Mouse (Mus musculus) embryo, embryonic 11.5 days (tissue): ENCODE data around the gene Mecr.

ENCODE experiments used
- DNase-seq: peaks from one replicate; pipeline ENCODE4 v3.0.0-alpha.2; 2012; ENCODE audit warnings: low read depth, low spot score

Gene Mecr

DNA sequence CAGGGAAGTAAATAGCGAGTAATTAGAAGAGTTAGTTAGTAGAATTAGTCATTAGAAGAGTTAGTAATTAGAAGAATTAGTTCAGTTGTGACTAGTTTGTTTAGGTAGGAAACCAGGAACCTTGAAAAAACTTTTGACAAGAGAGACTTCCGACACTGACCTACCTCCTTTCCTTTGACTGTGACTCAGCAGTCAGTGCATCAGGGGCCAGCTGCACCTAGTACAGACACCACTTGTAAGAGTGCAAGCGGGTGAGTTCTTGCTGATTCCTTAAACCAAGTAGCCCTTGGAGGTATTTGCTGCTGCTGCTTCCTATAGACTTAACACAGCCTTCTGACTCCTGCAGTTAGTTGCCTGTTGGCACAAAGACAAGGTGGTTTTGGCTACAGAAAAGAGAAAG lies 47.4 kb downstream of the Mecr start:
- no peak for DNase-seq

DNA sequence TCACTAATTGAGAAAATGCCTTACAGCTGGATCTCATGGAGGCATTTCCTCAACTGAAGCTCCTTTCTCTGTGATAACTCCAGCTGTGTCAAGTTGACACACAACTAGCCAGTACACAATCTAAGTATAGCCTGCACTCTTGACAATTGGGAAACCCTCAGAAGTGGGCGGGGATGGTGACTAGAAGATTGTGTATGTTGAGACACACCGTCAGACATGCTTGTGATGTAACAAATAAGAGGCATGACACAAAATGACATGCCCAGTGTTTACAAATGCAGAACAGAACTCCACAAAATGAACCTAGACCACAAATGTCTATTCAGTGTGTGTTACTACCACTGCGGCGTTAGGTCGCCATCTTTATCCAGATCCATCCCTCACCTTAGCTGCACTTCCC lies 53.8 kb downstream of the Mecr start:
- no peak for DNase-seq

DNA sequence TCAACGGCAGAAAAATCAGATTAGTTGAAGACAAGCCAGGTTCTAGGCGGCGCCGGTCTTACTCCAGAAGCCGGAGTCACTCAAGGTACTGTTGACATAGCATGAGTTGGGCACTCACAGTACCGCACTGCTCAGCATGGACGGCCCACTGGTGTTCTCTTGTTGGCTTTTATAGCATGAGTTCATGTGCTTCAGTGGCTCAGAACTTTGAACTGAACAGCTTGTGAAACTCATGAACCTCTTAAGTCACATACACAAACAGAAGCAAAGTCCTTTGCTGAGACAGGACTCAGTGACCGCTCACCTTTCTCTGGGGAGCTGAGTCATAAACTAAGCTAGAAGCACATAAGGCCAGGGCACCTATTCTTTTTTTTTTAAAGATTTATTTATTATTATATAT lies 54.5 kb downstream of the Mecr start:
- DNase-seq: no peak

DNA sequence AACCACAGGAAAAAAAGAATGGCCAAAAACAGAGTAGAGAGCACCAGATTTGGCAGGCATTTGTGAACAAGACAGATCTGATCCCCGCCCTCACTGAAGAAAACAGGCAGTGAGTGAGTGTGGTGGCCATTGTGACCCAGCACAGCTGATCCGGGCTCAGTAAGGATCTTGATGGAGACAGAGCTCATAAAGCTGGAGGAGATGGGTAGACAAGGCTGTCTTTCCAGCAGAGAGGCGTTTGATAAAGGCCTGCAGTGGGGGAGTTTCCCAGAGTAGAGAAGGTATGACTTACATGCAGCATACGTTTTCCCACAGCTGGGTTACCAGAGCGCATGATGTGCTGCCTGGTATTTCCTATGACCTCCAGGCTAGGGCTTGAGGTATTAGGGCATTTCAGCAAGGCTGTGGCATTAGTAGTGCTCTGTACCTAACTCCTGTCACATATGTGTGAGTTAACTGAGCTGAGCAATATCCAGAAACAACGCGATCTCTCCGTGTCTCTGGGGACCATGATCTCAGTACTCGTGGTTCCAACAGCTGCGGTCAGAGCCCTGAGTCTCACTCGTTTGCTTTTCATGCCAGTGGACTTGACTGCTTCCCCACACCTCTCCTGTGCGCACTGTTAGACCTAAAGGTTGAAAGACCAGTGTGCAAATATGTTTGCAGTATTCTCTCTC lies 55.4 kb downstream of the Mecr start:
- no peak for DNase-seq

DNA sequence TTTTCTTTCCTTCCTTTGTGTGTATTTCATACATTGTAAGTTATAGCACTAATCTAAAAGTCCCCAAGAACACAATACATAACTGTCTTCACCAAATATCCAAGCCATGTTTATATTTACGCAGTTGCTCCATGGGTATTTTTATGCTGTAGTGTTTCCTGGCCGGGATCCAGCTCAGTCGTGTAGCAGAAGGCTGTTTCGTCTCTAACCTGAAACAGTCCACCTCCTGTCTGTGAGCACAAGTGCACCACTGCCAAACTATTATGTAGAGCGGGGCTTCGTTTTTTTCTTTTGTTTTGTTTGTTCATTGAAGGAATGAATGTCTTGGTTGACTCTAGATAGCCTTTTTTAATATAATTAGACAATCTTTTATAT lies 55.9 kb downstream of the Mecr start:
- no peak for DNase-seq

DNA sequence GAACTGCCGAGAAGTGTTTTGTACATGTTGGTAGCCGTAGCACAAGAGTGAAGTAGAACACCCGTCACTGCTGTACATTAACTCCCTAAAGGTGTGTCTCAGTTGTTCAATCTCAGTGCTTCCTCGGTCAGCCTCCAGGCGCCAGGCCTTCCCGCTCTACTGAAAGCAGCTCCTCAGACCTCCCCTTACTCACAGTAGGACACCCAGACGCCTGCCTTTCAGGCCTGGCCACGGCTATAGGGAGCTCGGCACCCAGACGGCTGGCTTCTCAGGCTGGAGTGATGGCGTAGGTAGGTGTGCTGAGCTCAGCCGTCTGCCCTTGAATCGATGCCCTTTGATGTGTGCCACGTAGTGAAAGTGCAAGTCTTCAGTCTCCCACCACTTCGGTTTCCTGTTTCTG lies 57.8 kb downstream of the Mecr start:
- DNase-seq: no peak

DNA sequence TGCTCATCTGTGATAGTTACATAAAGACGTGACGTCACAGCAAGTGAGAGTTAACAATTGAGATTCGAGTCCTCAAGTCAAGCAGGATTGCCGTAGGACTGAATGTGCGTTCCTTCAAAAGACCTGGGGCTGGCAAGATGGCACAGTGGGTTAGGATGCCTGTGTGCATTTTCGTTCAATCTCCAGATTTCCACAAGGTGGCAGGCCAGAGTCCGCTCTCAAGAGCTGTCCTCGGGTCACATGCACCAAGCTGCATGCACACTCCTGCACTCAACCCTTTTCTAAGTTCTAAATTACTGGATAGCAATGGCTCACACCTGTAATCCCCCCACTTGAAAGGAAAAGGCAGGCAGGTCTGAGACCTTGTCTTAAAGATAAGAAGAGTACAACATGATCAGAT lies 61.2 kb downstream of the Mecr start:
- DNase-seq: no peak

DNA sequence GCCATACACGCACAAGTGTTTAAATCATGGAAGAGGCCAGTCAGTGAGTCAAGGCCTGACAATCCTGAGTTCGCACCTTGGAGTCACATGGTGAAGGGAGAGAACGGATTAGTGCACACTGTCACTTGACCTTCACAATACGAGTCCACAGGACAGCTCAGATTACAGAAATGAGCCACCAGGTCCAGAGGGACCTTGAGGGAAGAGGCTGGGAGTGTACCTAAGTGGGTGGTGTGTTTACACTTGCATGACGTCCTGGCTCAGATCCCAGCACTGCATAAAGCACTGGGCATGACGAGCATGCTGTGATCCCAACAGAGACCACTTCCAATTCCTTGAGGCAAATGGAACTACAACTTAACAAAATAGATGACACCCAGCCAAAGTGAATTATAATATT lies 63.2 kb downstream of the Mecr start:
- DNase-seq: no peak

DNA sequence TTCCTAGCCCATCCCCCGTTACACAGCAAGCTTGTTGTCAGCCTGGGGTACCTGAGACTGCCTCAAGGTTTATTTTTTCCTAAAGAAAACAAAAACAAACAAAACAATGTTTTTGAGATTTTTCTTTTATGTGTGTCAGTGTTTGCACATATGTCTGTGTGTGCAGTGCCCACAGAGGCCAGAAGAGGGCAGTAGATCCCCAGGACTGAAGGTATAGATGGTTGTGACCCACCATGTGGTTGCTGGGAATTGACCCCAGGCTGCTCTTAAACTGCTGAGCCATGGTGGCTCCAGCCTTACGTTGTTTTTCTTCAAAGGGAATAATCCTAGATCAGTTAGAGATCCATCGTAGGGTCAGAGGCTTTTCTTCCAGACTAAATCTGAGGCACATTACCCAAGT lies 64.6 kb downstream of the Mecr start:
- no peak for DNase-seq

DNA sequence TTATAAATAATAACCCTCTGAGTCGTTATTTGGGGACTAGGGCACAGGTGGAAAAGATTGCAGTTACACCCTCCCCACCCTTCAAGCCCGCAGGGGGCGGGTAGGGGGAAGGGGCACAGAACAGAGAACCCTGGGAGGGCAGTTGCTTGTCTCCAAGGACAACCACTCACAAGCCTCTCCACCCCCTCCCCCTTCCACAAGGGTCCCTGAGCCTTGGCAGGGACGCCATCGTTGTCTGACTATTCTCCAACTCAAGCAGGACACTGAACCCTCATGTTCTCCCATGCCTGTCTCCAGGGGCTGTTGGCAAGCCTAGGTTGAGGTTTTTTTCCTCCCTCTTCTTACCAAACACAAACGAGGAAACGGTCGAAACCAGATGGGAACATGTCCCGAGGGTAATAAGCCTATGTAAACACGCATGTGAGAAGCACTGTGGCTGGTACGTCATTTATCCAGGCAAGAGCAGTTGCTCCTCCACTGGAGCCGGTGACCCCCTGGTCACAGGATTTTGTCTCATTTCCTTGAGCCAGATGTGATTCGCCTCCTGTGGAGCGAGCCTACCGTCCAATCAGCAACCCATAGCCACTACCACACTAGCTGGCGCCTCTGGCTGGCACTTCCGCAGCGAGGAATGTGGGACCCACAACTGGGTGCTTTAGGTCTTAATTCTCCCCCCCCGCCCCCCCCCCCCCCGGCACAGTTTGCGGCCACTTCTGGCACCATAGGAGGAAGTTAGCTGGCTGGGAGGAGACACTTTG lies 67.1 kb downstream of the Mecr start:
- no peak for DNase-seq

DNA sequence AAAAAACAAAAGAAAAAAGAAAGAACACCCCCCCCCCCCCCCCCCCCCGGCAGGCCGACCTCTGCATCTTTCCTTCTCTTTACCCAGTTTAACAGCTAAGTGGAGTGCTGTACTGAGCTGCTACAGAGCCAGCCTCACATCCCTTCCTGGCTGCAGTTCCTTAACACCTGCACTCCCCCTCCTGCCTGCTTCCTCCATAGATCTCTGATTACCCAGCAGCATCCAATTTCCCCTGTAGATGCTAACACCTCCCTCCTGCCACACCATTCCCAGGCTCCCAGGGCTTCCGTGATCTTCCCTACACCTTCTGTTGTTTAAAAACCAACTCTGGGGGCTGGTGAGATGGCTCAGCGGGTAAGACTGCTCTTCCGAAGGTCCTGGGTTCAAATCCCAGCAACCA lies 68.3 kb downstream of the Mecr start:
- DNase-seq: no peak

DNA sequence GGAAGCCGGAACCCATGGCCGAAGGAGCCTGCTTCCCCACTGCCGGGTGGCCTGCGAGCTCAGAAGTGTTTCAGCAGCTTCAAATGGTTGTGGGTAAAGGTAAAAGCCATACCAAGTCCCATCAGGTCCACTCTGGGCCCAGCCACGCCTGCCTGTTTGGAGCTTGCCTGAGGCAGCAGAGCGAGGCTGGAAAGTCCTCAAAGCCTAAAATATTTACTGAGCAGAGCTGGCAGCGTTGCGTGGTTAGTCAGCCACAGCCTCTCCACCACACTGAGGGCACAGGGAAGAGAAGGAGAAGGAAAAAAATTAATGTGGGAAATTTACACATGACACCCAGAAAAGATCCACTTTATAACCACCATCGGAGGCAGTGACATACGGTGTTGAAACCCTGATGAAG lies 70.3 kb downstream of the Mecr start:
- DNase-seq: no peak

DNA sequence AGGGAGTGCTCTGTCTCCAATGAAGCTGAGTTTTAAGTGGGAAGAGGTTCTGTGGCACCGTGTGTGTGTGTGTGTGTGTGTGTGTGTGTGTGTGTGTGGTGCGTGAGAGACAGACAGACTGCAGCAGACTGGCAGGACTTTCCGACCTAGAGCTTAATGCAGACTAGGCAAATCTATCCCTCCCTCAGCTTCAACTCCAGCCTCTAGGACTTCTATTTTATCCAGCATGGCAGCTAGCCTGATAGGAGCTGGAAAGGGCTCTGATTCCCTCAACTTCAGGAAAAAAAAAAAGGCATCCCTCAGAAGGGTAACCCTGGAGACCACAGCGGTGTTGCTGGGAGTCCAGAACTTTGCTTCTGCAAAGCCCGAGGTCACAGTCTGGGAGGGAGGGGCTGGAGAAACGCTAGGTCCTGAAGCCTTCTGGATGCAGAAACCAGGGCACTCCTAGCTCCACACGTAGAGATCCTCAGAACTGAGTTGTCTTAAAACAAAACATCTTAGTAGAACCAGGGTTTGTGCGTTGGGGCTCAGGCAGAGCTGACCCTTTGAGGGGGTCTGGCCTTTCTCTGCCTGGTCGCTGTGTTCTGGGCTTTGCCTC lies 70.9 kb downstream of the Mecr start:
- no peak for DNase-seq

DNA sequence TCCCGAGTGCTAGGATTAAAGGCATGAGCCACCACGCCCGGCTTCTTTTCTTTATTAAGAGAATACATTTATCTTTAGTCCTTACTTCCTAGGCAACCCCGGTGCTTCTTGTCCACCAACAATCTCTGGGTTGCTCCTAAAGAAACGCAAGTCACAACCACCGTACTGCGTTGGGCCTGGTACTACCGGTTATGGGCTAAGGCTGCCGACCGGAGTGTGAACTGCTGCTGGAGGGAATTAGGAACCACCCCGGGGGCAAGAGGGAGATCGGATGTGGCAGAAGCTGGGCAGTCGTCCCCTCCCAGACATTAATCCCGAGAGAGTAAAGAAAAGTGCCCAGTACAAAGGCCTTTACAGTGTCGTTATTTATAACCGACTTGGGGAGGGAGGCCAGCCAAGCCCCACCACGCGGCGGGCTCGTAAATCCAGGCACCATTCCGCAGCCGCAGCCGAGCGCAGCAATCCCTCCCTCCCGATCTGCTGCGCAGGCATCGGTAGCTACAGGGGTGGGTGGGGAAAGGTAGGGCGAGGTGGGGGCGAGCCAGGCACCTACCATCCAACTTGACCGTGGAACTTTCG lies 71.7 kb downstream of the Mecr start:
- no peak for DNase-seq

DNA sequence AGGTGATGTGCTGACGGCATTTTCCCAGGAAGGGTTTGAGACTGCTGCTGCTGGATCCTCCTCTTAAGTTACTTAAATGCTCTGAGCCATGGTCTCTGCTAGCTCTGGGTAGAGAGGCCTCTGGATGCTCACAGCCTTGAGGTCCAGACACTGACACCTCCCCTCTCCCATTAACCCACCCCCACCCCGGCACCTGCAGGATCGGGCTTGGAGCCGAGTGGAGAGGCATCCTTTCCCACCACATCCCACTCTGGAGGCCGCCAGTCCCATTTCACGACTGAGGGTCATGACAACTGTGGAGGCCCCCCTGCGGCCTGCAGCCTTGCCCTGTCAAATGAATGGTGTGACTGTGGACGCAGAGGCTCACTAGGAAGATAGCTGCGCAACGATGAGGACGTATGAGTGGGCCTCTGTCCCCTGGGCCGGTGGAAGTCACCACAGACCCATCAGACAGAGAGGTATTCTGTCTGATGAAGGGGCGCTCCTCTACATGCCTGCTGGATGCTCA lies 72.6 kb downstream of the Mecr start:
- no peak for DNase-seq

DNA sequence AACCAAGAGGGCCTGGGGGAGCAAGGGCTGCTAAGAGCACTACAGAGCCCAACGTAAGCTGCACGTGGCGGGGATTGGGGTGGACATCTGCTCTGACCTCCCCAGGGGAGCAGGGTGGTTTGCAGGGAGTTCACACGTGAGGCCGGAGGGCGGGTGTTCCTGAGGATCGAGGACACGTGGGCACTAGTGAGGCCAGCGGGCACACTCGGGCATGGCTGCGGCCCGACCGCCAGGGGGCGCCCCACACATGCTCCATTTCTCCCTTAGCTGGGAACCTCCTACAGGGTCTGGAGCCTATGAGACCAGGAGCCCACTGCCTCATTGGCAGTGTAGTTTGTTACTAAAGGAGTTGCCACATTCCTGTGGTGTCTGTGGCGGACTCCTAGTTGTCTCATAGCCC lies 73.2 kb downstream of the Mecr start:
- no peak for DNase-seq

DNA sequence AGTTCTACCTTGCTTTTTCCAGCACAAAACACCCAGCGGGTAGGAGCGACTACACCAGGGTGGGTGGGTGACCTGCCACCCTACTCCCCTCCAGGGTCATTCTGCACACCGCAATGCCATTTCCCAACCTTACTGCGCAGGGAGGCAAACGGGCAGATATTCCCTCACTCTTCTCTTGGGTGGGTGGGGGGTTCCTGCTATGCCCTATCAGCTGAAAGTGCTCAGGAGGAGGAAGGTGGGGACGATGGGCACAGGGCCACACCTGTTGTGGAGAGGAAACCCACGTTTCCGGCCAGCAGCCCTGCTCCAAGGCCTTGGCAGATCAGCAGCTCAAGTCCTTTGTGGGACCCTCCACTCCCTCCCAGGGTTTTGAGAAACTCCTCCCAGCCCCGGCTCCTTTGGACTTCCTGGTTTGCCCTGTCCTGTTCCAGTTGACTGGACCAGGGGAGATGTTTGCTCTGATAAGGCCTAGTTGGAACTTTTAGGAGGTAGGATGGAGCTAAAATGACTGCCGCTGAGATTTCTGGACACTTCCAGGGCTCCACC lies 73.8 kb downstream of the Mecr start:
- no peak for DNase-seq
